Mouse (Mus musculus) lung, embryonic 14.5 days (tissue): ENCODE results near the gene Pum1. TPM values are rescaled to one million over a fixed set of nuclear protein-coding genes. Genes with fewer than 3 reads are reported as not detected.

Experiments
- ATAC-seq: fragments of 200-750 bp; cut with Nextera tagmentation; 2 replicates; pipeline ENCODE4 v1.8.0; 2017; ENCODE audit warnings: mild to moderate bottlenecking, moderate TSS enrichment, moderate library complexity; ENCODE audit not compliant: insufficient read depth
- DNase-seq: peaks from one replicate; pipeline ENCODE4 v3.0.0-alpha.2; 2015
- H3K27ac ChIP-seq: fragments of 300-500 bp; sonication (generic); 2 replicates; pipeline ENCODE4 v1.5.1; 2014; ENCODE audit warnings: low read depth, mild to moderate bottlenecking, moderate library complexity
- H3K27me3 ChIP-seq: fragments of 300-500 bp; sonication (generic); 2 replicates; pipeline ENCODE4 v1.6.1; 2014; ENCODE audit warnings: low read length, control low read depth; ENCODE audit not compliant: insufficient read depth
- H3K36me3 ChIP-seq: fragments of 300-500 bp; sonication (generic); 2 replicates; pipeline ENCODE4 v1.6.1; 2014; ENCODE audit warnings: control low read depth; ENCODE audit not compliant: insufficient read depth
- H3K4me1 ChIP-seq: fragments of 300-500 bp; sonication (generic); 2 replicates; pipeline ENCODE4 v1.6.1; 2014; ENCODE audit warnings: antibody characterized with exemption, control low read depth; ENCODE audit not compliant: insufficient read depth
- H3K4me2 ChIP-seq: fragments of 300-500 bp; sonication (generic); 2 replicates; pipeline ENCODE4 v1.6.1; 2014; ENCODE audit warnings: mild to moderate bottlenecking
- H3K4me3 ChIP-seq: fragments of 300-500 bp; sonication (generic); 2 replicates; pipeline ENCODE4 v1.5.1; 2014; ENCODE audit warnings: low read depth, low read length
- H3K9ac ChIP-seq: fragments of 300-500 bp; sonication (generic); 2 replicates; pipeline ENCODE4 v1.6.1; 2014
- H3K9me3 ChIP-seq: fragments of 300-500 bp; sonication (generic); 2 replicates; pipeline ENCODE4 v1.6.1; 2016; ENCODE audit warnings: low read depth, low read length, control low read depth
- CTCF ChIP-seq: IDR thresholded peaks from 2 replicates; pipeline ENCODE4 v1.5.1; 2016; ENCODE audit warnings: antibody characterized with exemption, low read depth
- WGBS: fragments of 180-500 bp; shearing (Covaris S2); extraction: QIAGEN DNeasy Blood & Tissue Kit; methylation state at CpG from one replicate; pipeline ENCODE4 v1.1.7; 2014; 5-methylcytosine and 5-hydroxymethylcytosine counted together
- polyA plus RNA-seq: library from polyadenylated mRNA; unstranded; fragments of >200 nt; fragmentation: Nextera tagmentation; extraction: Ambion mirVana; gene quantifications from 2 replicates; pipeline ENCODE4 v1.2.1, GENCODE M21; 2014

Pum1 gene
- polyA plus RNA-seq, 1 experiment from 2014 or later, result 107 TPM

DNA sequence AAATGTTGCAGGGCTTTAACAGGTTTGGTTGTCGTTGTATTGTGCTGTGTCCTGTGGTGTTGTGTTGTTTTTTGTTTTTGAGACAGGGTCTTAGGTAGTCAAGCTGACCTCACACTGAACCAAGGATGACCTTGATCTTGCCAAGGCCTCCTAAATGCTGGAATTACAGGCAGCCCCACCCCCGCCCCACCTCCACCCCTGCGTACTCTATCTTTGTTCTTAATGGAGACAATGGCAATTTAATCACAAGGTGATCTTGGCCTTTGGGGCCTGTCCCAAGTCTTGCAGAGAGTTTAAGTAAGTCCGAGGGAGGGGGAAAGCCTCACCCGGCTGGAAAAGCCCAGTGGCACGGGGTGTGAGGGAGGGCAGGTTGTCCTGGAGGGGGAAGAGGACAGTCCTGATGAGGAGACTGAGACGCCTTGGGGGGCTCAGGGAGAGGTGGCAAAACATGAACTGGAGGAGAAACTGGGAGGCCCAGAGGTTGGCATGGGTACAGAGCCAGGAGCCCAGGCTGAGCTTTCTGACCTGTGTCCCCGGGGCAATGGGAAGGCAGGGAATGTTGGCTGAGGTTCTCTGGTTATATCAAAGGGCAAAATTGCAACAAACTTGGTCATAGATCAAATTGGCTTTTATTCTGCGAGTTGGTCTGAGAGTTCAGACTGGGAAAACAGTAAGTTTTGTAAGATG, 22.9 kb upstream of the Pum1 start:
- ATAC-seq, result no peak
- H3K27ac ChIP-seq, result no peak overlapping the region
- no peaks in the 10 kb centered on the region for H3K4me1 ChIP-seq
- H3K9ac ChIP-seq, result no peak overlapping the region
- DNase-seq, result no peak
- H3K9me3 ChIP-seq, result no peaks in the 10 kb centered on the region
- no peak overlapping the region for H3K4me3 ChIP-seq
- 64% methylated on average over 9 of the region's 9 CpGs for WGBS
- no peak overlapping the region for H3K4me2 ChIP-seq
- no peaks in the 10 kb centered on the region for H3K36me3 ChIP-seq
- no peak for TF ChIP-seq CTCF
- H3K27me3 ChIP-seq, result no peaks in the 10 kb centered on the region

DNA sequence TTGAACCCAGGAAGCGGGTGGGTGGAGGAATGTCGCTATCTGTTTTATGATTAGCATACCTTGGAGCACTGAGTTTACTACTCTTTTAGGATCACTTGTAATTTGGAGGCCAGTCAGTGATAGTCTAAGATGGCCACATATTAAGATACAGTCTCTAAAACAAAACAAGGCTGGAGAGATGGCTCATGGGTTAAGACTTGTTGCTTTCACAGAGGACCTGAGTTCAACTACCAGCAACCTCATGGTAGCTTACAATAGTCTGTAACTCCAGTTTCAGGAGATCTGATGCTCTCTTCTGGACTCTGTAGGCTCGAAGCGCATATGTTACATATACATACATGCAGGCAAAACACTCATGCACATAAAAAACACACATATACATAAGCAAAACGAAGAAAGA, 20.7 kb upstream of the Pum1 start:
- DNase-seq (no peak), ATAC-seq (no peak)
- no peaks in the 10 kb centered on the region for H3K9me3 ChIP-seq
- no peaks in the 10 kb centered on the region for H3K27me3 ChIP-seq
- WGBS, result 81% methylated on average over 5 of the region's 5 CpGs
- no peak for TF ChIP-seq CTCF
- H3K4me2 ChIP-seq, result no peak overlapping the region
- H3K4me3 ChIP-seq, result no peak overlapping the region
- H3K4me1 ChIP-seq, result no peaks in the 10 kb centered on the region
- H3K9ac ChIP-seq, result no peak overlapping the region
- H3K27ac ChIP-seq, result no peak overlapping the region
- H3K36me3 ChIP-seq, result no peaks in the 10 kb centered on the region

DNA sequence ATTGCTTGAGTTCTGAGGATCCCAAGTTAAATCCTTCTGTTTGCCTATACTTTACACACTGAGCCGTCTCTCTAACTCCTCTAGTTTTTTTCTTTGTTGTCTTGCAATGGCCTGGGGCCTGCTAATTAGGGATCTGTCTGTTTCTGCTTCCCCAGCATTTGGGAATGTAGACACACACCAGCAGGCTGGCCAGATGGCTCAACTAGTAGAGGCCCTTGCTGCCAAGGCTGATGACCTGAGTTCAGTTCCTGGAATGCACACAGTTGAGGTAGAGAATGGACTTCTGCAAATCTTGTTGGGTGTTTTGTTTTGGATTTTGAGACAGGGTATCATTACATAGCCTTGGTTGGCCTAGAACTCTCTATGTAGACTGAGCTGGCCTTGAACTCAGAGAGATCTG, 17.7 kb upstream of the Pum1 start:
- 65% methylated on average over 1 of the region's 1 CpGs for WGBS
- Histone ChIP-seq H3K36me3 (no peaks in the 10 kb centered on the region), H3K9ac (no peak overlapping the region), H3K27ac (no peak overlapping the region), H3K4me2 (no peak overlapping the region), H3K4me3 (no peak overlapping the region), H3K4me1 (no peaks in the 10 kb centered on the region), H3K27me3 (no peaks in the 10 kb centered on the region), H3K9me3 (no peaks in the 10 kb centered on the region)
- no peak for TF ChIP-seq CTCF
- DNase-seq, result no peak
- no peak for ATAC-seq

DNA sequence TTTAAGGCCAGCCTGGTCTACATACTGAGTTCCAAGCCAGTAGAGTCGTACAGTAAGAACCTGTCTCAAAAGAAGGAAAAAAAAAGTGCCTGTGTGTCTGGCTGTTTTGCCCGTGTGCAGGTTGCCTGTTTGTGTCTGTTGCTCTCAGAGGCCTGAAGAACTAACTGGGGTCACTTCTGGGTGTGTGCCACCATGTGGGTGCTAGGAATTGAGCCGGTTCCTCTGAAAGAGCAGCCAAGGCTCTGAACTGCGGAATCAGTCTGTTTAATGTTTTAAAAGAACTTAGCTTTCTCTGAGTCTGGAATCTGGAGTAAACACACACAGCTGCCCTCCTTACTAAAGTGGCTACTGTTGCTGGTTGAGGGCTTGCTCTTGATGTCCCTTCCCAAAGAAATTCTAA, 11.8 kb upstream of the Pum1 start:
- H3K27ac ChIP-seq, result no peak overlapping the region
- H3K9ac ChIP-seq, result no peak overlapping the region
- no peaks in the 10 kb centered on the region for H3K9me3 ChIP-seq
- H3K4me1 ChIP-seq, result no peaks in the 10 kb centered on the region
- ATAC-seq (no peak), DNase-seq (no peak)
- 59% methylated on average over 4 of the region's 4 CpGs for WGBS
- no peak overlapping the region for H3K4me3 ChIP-seq
- TF ChIP-seq CTCF, result no peak
- H3K36me3 ChIP-seq, result no peaks in the 10 kb centered on the region
- H3K4me2 ChIP-seq, result no peak overlapping the region
- no peaks in the 10 kb centered on the region for H3K27me3 ChIP-seq

DNA sequence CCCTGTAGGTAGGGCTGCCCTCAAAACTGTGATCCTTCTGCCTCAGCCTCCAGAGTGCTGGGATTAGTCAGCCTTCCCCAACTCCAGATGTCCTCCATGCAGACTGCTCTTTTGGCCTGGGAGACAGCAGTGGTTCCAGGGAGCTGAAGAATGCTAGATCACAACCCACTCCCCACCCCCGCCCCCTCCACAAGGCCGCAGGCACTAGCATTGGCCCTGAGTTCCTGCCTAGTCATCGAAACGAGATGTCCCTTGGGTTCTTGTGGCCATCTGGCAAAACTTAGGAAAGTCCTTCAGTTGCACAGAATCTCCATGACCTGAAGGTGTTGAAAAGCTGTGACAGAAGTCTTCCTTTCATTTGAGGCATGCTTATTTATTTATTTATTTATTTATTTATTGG, 10.6 kb upstream of the Pum1 start:
- Histone ChIP-seq H3K27ac (no peak overlapping the region), H3K9me3 (no peaks in the 10 kb centered on the region), H3K4me1 (no peaks in the 10 kb centered on the region), H3K36me3 (no peaks in the 10 kb centered on the region), H3K4me3 (no peak overlapping the region), H3K9ac (no peak overlapping the region), H3K4me2 (no peak overlapping the region), H3K27me3 (no peaks in the 10 kb centered on the region)
- WGBS, result 66% methylated on average over 4 of the region's 4 CpGs
- no peak for TF ChIP-seq CTCF
- DNase-seq, result no peak
- no peak for ATAC-seq

DNA sequence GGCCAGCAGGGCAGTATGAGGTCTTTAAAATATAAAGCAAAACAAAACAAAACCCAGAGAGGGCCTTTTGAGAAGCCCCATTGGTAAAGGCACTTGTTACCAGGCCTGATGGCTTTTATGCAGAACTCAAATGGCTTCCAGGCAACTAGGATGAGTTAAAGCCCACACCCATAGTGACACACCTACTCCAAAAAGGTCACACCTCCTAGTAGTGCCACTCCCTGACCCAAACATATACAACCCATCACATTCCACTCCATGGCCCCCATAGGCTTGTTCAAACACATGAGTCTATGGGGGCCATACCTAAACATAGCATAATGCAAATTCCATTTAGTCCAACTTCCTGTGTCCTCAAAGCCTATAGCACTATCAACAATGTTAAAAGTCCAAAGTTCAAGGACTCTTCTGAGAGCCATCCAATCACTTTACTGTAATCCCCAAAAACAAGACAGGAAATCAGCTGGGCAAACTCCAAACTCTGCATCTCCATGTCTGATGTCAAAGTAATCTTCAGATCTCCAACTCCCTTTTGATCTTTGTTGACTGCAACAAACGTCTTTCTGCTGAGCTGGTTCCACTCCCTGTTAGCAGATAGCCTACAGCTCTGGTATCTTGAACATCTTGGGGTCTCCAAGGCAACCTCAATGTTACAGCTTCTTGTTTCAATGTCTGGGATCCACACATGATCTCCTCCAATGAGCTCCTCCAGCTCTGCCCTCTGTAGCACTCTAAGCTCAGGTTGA, 5.1 kb upstream of the Pum1 start:
- no peak overlapping the region for H3K9ac ChIP-seq
- no peak overlapping the region for H3K4me3 ChIP-seq
- no peaks in the 10 kb centered on the region for H3K36me3 ChIP-seq
- 11% methylated on average over 1 of the region's 1 CpGs for WGBS
- H3K4me2 ChIP-seq, result no peak overlapping the region
- DNase-seq, result no peak
- TF ChIP-seq CTCF, result no peak
- H3K9me3 ChIP-seq, result no peaks in the 10 kb centered on the region
- H3K4me1 ChIP-seq, result no peaks in the 10 kb centered on the region
- ATAC-seq, result no peak
- H3K27me3 ChIP-seq, result no peaks in the 10 kb centered on the region
- no peak overlapping the region for H3K27ac ChIP-seq

DNA sequence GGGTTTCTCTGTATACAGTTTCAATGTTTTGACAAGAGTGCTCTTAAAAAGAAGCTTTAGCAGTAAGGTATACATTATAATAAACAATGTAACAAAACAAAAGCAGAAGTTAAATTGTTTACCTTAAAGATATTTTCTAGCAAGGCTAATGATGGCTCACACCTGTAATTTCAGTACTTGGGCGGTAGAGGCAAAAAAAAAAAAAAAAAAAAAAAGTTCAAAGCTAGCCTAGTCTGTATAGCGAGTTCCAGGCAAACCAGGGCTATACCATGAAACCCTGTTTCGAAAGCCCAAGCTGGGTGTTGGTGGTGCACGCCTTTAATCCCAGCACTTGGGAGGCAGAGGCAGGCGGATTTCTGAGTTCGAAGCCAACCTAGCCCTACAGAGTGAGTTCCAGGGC, 3.7 kb upstream of the Pum1 start:
- Histone ChIP-seq H3K4me2 (no peak overlapping the region), H3K4me1 (no peaks in the 10 kb centered on the region), H3K27ac (no peak overlapping the region), H3K27me3 (no peaks in the 10 kb centered on the region), H3K36me3 (no peaks in the 10 kb centered on the region), H3K9me3 (no peaks in the 10 kb centered on the region), H3K4me3 (no peak overlapping the region), H3K9ac (no peak overlapping the region)
- TF ChIP-seq CTCF, result no peak
- no peak for DNase-seq
- no peak for ATAC-seq
- 86% methylated on average over 6 of the region's 6 CpGs for WGBS
